Mouse (Mus musculus) lung, adult 2 months (tissue): ENCODE data around the gene Ager. TPM values are rescaled to one million over a fixed set of nuclear protein-coding genes. Genes with fewer than 3 reads are reported as not detected.

Source experiments
- DNase-seq: peaks from one replicate; pipeline ENCODE4 v3.0.0; 2022
- H3K4me1 ChIP-seq: fragments of 200-500 bp; 2 replicates; pipeline ENCODE4 v1.6.1; 2011; ENCODE audit warnings: low read length; ENCODE audit not compliant: control insufficient read depth, insufficient read depth
- H3K4me3 ChIP-seq: fragments of 200-500 bp; replicated peaks from 2 replicates; pipeline ENCODE3; 2011; ENCODE audit warnings: low read depth, mild to moderate bottlenecking, control low read depth, low read length; ENCODE audit errors: extremely low read depth
- CTCF ChIP-seq: fragments of 200-500 bp; IDR thresholded peaks from 2 replicates; pipeline ENCODE4 v1.5.1; 2011; ENCODE audit warnings: mild to moderate bottlenecking, low read length, control low read depth; ENCODE audit not compliant: insufficient read depth
- POLR2A ChIP-seq: fragments of 200-500 bp; IDR thresholded peaks from 2 replicates; pipeline ENCODE4 v1.6.1; 2011; ENCODE audit warnings: low read depth, mild to moderate bottlenecking, control low read depth, low read length, borderline replicate concordance; ENCODE audit errors: extremely low read depth
- WGBS: fragments of 180-500 bp; shearing (Covaris S2); methylation state at CpG from one replicate; pipeline ENCODE4 v1.1.7; 2018; 5-methylcytosine and 5-hydroxymethylcytosine counted together
- polyA plus RNA-seq: library from polyadenylated mRNA; depleted of rRNA; stranded (reverse); fragments of >200 nt; gene quantifications from 2 replicates; pipeline ENCODE4 v1.2.3, GENCODE M21; 2012

The Ager gene
- polyA plus RNA-seq, 1 experiment: 1,921 TPM

GRCm38 (mm10) chr17:34590154-34590987 is 7.3 kb upstream of the Ager start:
- WGBS: 60% methylated on average over 15 of the region's 15 CpGs
- DNase-seq: no peak
- peaks cover 19% of the 10 kb centered on the region for H3K4me1 ChIP-seq

DNA sequence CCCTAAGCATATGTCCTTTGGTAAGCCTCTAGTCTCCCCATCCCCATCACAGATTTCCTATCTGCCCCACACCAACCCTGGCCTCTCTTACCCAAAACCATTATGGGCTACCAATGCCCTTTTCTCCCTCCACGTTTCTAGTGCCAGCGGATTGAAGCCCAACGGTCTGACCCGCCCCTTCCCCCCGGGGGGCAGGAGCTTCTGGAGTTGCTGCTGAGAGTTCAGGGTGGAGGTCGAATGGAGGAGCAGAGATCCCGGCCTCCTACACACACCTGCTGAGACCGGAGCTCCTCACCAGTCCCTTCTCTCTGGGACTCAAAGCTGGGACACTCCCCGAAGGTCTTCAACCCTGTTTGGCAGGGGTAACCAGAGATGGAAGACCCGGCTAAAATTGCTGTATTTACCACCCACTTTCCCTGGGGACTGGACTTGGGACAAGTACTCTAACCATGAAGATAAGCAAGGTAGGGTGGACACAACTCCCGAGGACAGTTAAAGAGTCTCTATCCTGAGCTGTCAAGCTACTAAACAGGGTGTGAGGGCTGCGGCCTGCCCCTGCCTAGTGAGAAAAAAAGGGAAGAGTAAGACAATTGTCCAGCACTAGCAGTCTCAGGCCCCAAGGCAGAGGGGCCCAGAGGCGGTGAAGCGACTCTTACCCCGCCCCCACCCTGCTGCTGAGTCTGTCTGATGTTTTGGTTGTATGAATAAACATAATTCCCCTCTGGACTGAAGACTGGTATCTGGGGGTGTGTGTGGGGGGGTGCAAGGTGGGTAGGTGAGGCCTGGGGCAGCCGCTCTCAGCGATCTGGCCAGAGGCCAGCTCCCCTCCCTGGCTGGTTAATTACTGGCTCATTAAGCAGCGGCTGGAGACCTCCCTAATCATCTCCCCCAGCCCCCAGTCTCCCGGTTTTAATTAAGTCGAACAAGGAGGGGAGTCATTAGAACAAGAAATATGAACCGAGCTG is 6.4 kb upstream of the Ager start, which contains the start of gene Pbx2:
Pbx2 (plus strand) TSS at position 238 of the 965 bp plus-strand sequence.
- Histone ChIP-seq H3K4me3 (peak within 1 kb of the TSS; percentile 61), H3K4me1 (peaks cover 18% of the 10 kb centered on the region)
- TF ChIP-seq CTCF (no peak), POLR2A (no peak)
- DNase-seq: peak; percentile 50
- WGBS: 6% methylated on average over 21 of the region's 21 CpGs

More at GRCm38 (mm10) chr17:34590154-34590987, 7.3 kb upstream of the Ager start:
- no peak for TF ChIP-seq POLR2A
- TF ChIP-seq CTCF: no peak
- H3K4me3 ChIP-seq: peak overlapping the region; percentile 55

GRCm38 (mm10) chr17:34591994-34592375 is 5.7 kb upstream of the Ager start:
- WGBS: 1% methylated on average over 25 of the region's 35 CpGs
- TF ChIP-seq CTCF (no peak), POLR2A (peak; percentile 89; the same call in 1 of the 2 replicates)

GRCm38 (mm10) chr17:34592581-34593549 is 4.8 kb upstream of the Ager start:
- TF ChIP-seq CTCF: no peak
- 0 out of 2 replicates have a peak, but pooled peaks have one; percentile 32 for TF ChIP-seq POLR2A
- DNase-seq: peak; percentile 40
- peaks cover 10% of the 10 kb centered on the region for H3K4me1 ChIP-seq
- H3K4me3 ChIP-seq: peak overlapping the region; percentile 39
- whole genome bisulfite sequencing: 1% methylated on average over 32 of the region's 32 CpGs

More at GRCm38 (mm10) chr17:34591994-34592375, 5.7 kb upstream of the Ager start:
- peak overlapping the region; percentile 61 for H3K4me3 ChIP-seq
- peak; percentile 82 for DNase-seq
- H3K4me1 ChIP-seq: peaks cover 11% of the 10 kb centered on the region

DNA sequence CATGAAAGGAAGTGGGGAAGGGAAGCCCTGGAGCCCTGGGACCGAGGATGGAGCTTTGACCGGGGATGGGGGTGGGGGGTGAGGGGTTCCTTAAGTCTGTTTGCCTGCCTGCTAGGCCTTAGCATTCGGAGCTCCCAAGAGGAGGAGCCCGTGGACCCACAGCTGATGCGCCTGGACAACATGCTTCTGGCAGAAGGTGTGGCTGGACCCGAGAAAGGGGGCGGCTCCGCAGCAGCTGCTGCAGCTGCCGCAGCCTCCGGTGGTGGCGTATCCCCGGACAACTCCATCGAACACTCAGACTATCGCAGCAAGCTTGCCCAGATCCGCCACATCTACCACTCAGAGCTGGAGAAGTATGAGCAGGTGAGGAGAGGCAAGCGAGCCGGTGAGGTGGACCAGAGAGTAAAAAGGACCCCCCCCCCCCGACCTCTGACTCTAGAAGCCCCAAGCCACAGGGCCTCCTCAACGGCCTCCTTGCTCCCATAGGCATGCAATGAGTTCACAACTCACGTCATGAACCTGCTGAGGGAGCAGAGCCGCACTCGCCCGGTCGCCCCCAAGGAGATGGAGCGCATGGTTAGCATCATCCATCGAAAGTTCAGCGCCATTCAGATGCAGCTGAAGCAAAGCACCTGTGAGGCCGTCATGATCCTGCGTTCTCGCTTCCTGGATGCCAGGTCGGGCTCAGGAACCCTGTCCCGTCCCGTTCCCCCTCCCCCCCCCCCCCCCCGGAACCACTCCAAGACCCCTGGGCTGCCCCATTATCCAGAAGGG is 3.7 kb upstream of the Ager start:
- 48% methylated on average over 34 of the region's 34 CpGs for WGBS
- Histone ChIP-seq H3K4me1 (0 out of 2 replicates have a peak, but pooled peaks cover 3% of the 10 kb centered on the region), H3K4me3 (no peak overlapping the region)
- no peak for DNase-seq
- no peak for TF ChIP-seq CTCF
- no peak for TF ChIP-seq POLR2A

GRCm38 (mm10) chr17:34596098-34596497 is 1.6 kb upstream of the Ager start:
- no peak for DNase-seq
- no peak overlapping the region for H3K4me3 ChIP-seq
- 55% methylated on average over 8 of the region's 8 CpGs for WGBS
- no peaks in the 10 kb centered on the region for H3K4me1 ChIP-seq
- TF ChIP-seq POLR2A: no peak
- no peak for TF ChIP-seq CTCF

DNA sequence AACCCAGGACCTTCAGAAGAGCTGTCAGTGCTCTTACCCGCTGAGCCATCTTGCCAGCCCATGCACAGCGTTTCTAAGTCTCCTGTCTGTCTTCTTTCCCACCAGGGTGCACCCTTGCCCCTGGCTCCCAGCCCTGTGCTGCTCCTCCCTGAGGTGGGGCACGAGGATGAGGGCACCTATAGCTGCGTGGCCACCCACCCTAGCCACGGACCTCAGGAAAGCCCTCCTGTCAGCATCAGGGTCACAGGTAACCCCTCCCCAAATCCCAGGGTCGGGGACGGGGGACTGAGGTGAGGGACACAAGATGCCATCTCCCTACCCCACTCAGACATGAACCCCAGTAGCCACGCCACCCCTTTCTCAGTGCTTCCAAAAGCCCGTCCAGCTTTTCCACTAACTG is 2.2 kb downstream of the Ager start:
- whole genome bisulfite sequencing: 67% methylated on average over 9 of the region's 9 CpGs
- Histone ChIP-seq H3K4me1 (peaks cover 6% of the 10 kb centered on the region; the same call in 1 of the 2 replicates), H3K4me3 (no peak overlapping the region)
- no peak for DNase-seq
- TF ChIP-seq CTCF: no peak
- TF ChIP-seq POLR2A: no peak

- no peak for DNase-seq
- TF ChIP-seq CTCF (no peak), POLR2A (peak; percentile 9; the same call in 1 of the 2 replicates)
- 69% methylated on average over 12 of the region's 12 CpGs for WGBS
Measured at GRCm38 (mm10) chr17:34601796-34602195, 4.1 kb downstream of the Ager start.

More at GRCm38 (mm10) chr17:34601796-34602195, 4.1 kb downstream of the Ager start:
- H3K4me3 ChIP-seq: no peak overlapping the region
- H3K4me1 ChIP-seq: peaks cover 11% of the 10 kb centered on the region
